Mouse (Mus musculus) liver, embryonic 14.5 days (tissue): ENCODE data around the gene Nucb2. TPM values are rescaled to one million over a fixed set of nuclear protein-coding genes. Genes with fewer than 3 reads are reported as not detected.
A peak's percentile ranks its signal among the peaks of the same experiment; 100 is the strongest.

ENCODE experiments used
- ATAC-seq: fragments of 200-750 bp; cut with Nextera tagmentation; 2 replicates; pipeline ENCODE4 v1.8.0; 2017; ENCODE audit warnings: moderate number of reproducible peaks, mild to moderate bottlenecking, moderate library complexity; ENCODE audit not compliant: insufficient read depth
- DNase-seq, 3 experiments: peaks; one replicate each; pipeline ENCODE4 v3.0.0-alpha.2; 2012 to 2013; ENCODE audit warnings: low read depth in 3 of 3, low spot score in 3 of 3
- H3K27ac ChIP-seq: fragments of 300-500 bp; sonication (generic); 2 replicates; pipeline ENCODE4 v1.5.1; 2014; ENCODE audit warnings: moderate library complexity, mild to moderate bottlenecking, control low read depth, inconsistent platforms
- H3K27me3 ChIP-seq: fragments of 300-500 bp; sonication (generic); 2 replicates; pipeline ENCODE4 v1.6.1; 2014; ENCODE audit warnings: mild to moderate bottlenecking, low read length, moderate library complexity; ENCODE audit not compliant: control insufficient read depth, insufficient read depth
- H3K36me3 ChIP-seq: fragments of 300-500 bp; sonication (generic); replicated peaks from 2 replicates; pipeline ENCODE4 v1.6.1; 2014; ENCODE audit warnings: low read depth; ENCODE audit not compliant: control insufficient read depth, insufficient read depth
- H3K4me1 ChIP-seq, 2 experiments: fragments of 200-500 bp in 1 of 2; fragments of 300-500 bp in 1 of 2; sonication (generic) in 1 of 2; replicated peaks; 2 replicates each; pipeline ENCODE4 v1.6.1; 2012 to 2014; ENCODE audit warnings: antibody characterized with exemption in 1 of 2, inconsistent platforms in 1 of 2, low read length in 1 of 2; ENCODE audit not compliant: control insufficient read depth in 2 of 2, insufficient read depth in 2 of 2
- H3K4me2 ChIP-seq: fragments of 300-500 bp; sonication (generic); 2 replicates; pipeline ENCODE4 v1.6.1; 2014; ENCODE audit warnings: low read depth, mild to moderate bottlenecking, control low read depth, moderate library complexity
- H3K4me3 ChIP-seq, 2 experiments: fragments of 200-500 bp in 1 of 2; fragments of 300-500 bp in 1 of 2; sonication (generic) in 1 of 2; 2 replicates each; pipeline ENCODE4 v1.5.1; 2012 to 2014; ENCODE audit warnings: low read depth in 2 of 2, low read length in 2 of 2, mild to moderate bottlenecking in 2 of 2, control low read depth in 1 of 2, inconsistent platforms in 1 of 2, moderate library complexity in 1 of 2; ENCODE audit not compliant: insufficient read depth in 1 of 2
- H3K9ac ChIP-seq: fragments of 300-500 bp; sonication (generic); replicated peaks from 2 replicates; pipeline ENCODE4 v1.6.1; 2014; ENCODE audit warnings: mild to moderate bottlenecking, control low read depth, moderate library complexity
- H3K9me3 ChIP-seq: fragments of 300-500 bp; sonication (generic); 2 replicates; pipeline ENCODE4 v1.6.1; 2016; ENCODE audit warnings: low read length, mixed read lengths; ENCODE audit not compliant: control insufficient read depth
- CTCF ChIP-seq: IDR thresholded peaks from 2 replicates; pipeline ENCODE4 v1.5.1; 2016; ENCODE audit warnings: antibody characterized with exemption, low read depth, control low read depth
- EP300 ChIP-seq: IDR thresholded peaks from 2 replicates; pipeline ENCODE4 v1.6.1; 2016; ENCODE audit warnings: antibody characterized with exemption, low read depth
- WGBS: fragments of 180-500 bp; shearing (Covaris S2); extraction: QIAGEN DNeasy Blood & Tissue Kit; methylation state at CpG from one replicate; pipeline ENCODE4 v1.1.7; 2014; ENCODE audit not compliant: insufficient replicate concordance; 5-methylcytosine and 5-hydroxymethylcytosine counted together
- polyA plus RNA-seq, 2 experiments: library from polyadenylated mRNA; depleted of rRNA in 1 of 2; stranded (reverse) in 1 of 2; unstranded in 1 of 2; fragments of >200 nt; fragmentation: Nextera tagmentation in 1 of 2; extraction: Ambion mirVana in 1 of 2; gene quantifications; 2 replicates each; pipeline versions ENCODE4 v1.2.1 to v1.2.3; 2012 to 2014

Nucb2 gene
- polyA plus RNA-seq, 2 experiments = 2.2 to 3.1 TPM

GRCm38 (mm10) chr7:116491113-116491512 lies 13.1 kb upstream of the Nucb2 start:
- Histone ChIP-seq H3K36me3 (no peaks in the 10 kb centered on the region), H3K27me3 (no peaks in the 10 kb centered on the region), H3K9me3 (no peaks in the 10 kb centered on the region), H3K4me2 (no peak overlapping the region), H3K4me3 (no peak overlapping the region), H3K4me1 (peaks cover 0 to 3% of the 10 kb centered on the region in 2 experiments; a peak in 2 of 4 replicates), H3K9ac (no peak overlapping the region), H3K27ac (no peak overlapping the region)
- no peak for DNase-seq
- ATAC-seq = no peak
- TF ChIP-seq CTCF (no peak), EP300 (no peak)
- 34% methylated on average over 4 of the region's 4 CpGs for WGBS

- H3K4me3 ChIP-seq = no peak overlapping the region
- ATAC-seq (no peak), DNase-seq (no peak)
- H3K27ac ChIP-seq = no peak overlapping the region
- H3K36me3 ChIP-seq = no peaks in the 10 kb centered on the region
- 34% methylated on average over 7 of the region's 7 CpGs for WGBS
- H3K4me2 ChIP-seq = no peak overlapping the region
- TF ChIP-seq EP300 (no peak), CTCF (no peak)
- H3K27me3 ChIP-seq = no peaks in the 10 kb centered on the region
- peaks cover 0 to 3% of the 10 kb centered on the region in 2 experiments; a peak in 2 of 4 replicates for H3K4me1 ChIP-seq
- no peaks in the 10 kb centered on the region for H3K9me3 ChIP-seq
- no peak overlapping the region for H3K9ac ChIP-seq
These were observed 10.7 kb upstream of the Nucb2 start for GRCm38 (mm10) chr7:116493267-116494003.

- H3K4me1 ChIP-seq = peaks cover 0 to 3% of the 10 kb centered on the region in 2 experiments; a peak in 2 of 4 replicates
- H3K4me3 ChIP-seq = no peak overlapping the region
- H3K9me3 ChIP-seq = no peaks in the 10 kb centered on the region
- no peak for DNase-seq
- no peak overlapping the region for H3K27ac ChIP-seq
- no peak overlapping the region for H3K9ac ChIP-seq
- WGBS = 20% methylated on average over 5 of the region's 5 CpGs
- no peaks in the 10 kb centered on the region for H3K27me3 ChIP-seq
- no peaks in the 10 kb centered on the region for H3K36me3 ChIP-seq
- no peak overlapping the region for H3K4me2 ChIP-seq
- ATAC-seq = 0 out of 2 replicates have a peak, but pooled peaks have one; percentile 26
- TF ChIP-seq CTCF (no peak), EP300 (no peak)
These were observed 9.6 kb upstream of the Nucb2 start for GRCm38 (mm10) chr7:116494618-116495017.

GRCm38 (mm10) chr7:116496760-116497159 lies 7.4 kb upstream of the Nucb2 start:
- H3K4me2 ChIP-seq = no peak overlapping the region
- ATAC-seq = no peak
- DNase-seq = no peak
- H3K9ac ChIP-seq = no peak overlapping the region
- H3K4me3 ChIP-seq = no peak overlapping the region
- WGBS = 60% methylated on average over 4 of the region's 4 CpGs
- no peaks in the 10 kb centered on the region for H3K36me3 ChIP-seq
- no peaks in the 10 kb centered on the region for H3K9me3 ChIP-seq
- H3K27ac ChIP-seq = no peak overlapping the region
- no peak for TF ChIP-seq EP300
- TF ChIP-seq CTCF = no peak
- H3K27me3 ChIP-seq = no peaks in the 10 kb centered on the region
- peaks cover 0 to 3% of the 10 kb centered on the region in 2 experiments; a peak in 2 of 4 replicates for H3K4me1 ChIP-seq

- ATAC-seq (no peak), DNase-seq (no peak)
- Histone ChIP-seq H3K36me3 (no peaks in the 10 kb centered on the region), H3K27me3 (no peaks in the 10 kb centered on the region), H3K9me3 (no peaks in the 10 kb centered on the region), H3K4me2 (peak overlapping the region; percentile 67), H3K4me1 (peaks cover 0 to 5% of the 10 kb centered on the region in 2 experiments; a peak in 2 of 4 replicates), H3K9ac (no peak overlapping the region; the same call in 1 of the 2 replicates), H3K4me3 (peak overlapping the region; percentile 52 to 65), H3K27ac (no peak overlapping the region)
- no peak for TF ChIP-seq CTCF
- no peak for TF ChIP-seq EP300
- WGBS = 5% methylated on average over 6 of the region's 6 CpGs
These were observed 625 bp downstream of the Nucb2 start for GRCm38 (mm10) chr7:116504818-116505170.
